Mouse (Mus musculus) myocyte (in vitro differentiated cells): ENCODE data around the gene Mettl21a.

Source experiments
- E2F4 ChIP-seq: IDR thresholded peaks from one replicate; pipeline ENCODE4 v1.6.1; 2011; ENCODE audit warnings: mild to moderate bottlenecking, control low read depth, moderate library complexity; ENCODE audit not compliant: insufficient read depth
- MAX ChIP-seq: IDR thresholded peaks from one replicate; pipeline ENCODE4 v1.6.1; 2011; ENCODE audit warnings: low read depth, mild to moderate bottlenecking, control low read depth
- MYOD1 ChIP-seq, 3 experiments: IDR thresholded peaks; one replicate each; pipeline ENCODE4 v1.6.1; 2011; ENCODE audit warnings: control low read depth in 2 of 3, low read depth in 2 of 3, mild to moderate bottlenecking in 2 of 3, moderate library complexity in 1 of 3; ENCODE audit not compliant: insufficient read length in 2 of 3, control insufficient read depth in 1 of 3
- POLR2A ChIP-seq: IDR thresholded peaks from one replicate; pipeline ENCODE4 v1.6.1; 2011; ENCODE audit warnings: low read depth, mild to moderate bottlenecking, control low read depth, moderate library complexity; ENCODE audit not compliant: insufficient read length
- POLR2AphosphoS2 ChIP-seq: IDR thresholded peaks from one replicate; pipeline ENCODE4 v1.6.1; 2011; ENCODE audit warnings: low read depth, control low read depth; ENCODE audit not compliant: insufficient read length
- TCF12 ChIP-seq: IDR thresholded peaks from one replicate; pipeline ENCODE4 v1.6.1; 2011; ENCODE audit warnings: mild to moderate bottlenecking, control low read depth; ENCODE audit not compliant: poor library complexity, insufficient read depth, severe bottlenecking

GRCm38 (mm10) chr1:64633237-64633636 lies 16.2 kb upstream of the Mettl21a start:
- TF ChIP-seq MYOD1 (IDR thresholded peaks at IDR 0.05; ENCODE audit: control insufficient read depth in 1 of 3, insufficient read length in 2 of 3, low read depth in 2 of 3) (no peak), POLR2A (no peak), MAX (no peak), POLR2AphosphoS2 (no peak), TCF12 (no peak), E2F4 (no peak)
